Mouse (Mus musculus) testis, postnatal 10 days (tissue): Measurements from ENCODE around the gene Capn8.
"Not testable (repeated sequence)": the region's sequence is repeated elsewhere in the genome, so short reads cannot be mapped to it uniquely, and the experiment has no call there.

Source experiments
- DNase-seq: peaks from one replicate; pipeline ENCODE4 v3.0.0; 2021; ENCODE audit warnings: low spot score

The Capn8 gene

GRCm38 (mm10) chr1:182618200-182618947 lies 53.6 kb downstream of the Capn8 start:
- DNase-seq: no peak

- DNase-seq: no peak
Observed at GRCm38 (mm10) chr1:182620470-182620869, 55.7 kb downstream of the Capn8 start.

DNA sequence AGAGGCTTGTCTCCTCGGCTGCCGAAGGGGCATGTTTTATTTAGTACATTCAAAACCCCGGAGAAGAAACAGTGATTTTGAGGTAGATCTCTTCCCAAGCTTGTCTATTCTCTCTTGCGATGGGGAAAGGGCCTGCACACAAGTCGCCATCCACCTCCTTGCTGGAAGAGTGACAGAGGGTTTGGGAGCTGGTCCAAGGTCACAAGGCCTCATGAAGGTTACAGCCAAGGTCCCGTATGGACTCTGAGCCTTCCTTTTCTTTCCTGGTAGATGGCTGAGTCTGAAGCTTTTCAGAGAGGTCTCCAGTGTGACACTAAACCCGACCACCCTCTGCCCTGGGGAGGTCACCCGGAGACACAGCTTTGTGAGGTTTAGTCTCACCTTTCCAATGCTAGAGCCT lies 56.4 kb downstream of the Capn8 start:
- DNase-seq: no peak

DNA sequence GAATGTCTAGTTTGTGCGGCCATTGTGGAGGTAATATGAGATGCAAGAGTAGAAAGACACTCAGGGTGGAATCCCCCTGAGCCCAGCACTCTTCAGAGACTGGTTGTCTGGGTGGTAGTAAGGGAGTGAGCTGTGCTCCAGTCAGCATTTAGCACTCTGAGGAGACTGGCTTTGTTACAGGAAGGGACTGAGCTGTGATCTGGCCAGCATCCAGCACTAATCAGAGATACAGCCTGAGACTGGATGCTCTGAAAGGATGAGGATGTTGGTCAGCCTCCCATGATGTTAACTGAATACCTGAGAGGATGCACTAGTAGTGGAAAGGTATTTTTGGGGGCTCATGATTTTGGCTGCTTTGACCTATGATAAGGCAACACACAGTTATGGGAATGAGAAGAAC lies 61.4 kb downstream of the Capn8 start:
- DNase-seq: no peak

DNA sequence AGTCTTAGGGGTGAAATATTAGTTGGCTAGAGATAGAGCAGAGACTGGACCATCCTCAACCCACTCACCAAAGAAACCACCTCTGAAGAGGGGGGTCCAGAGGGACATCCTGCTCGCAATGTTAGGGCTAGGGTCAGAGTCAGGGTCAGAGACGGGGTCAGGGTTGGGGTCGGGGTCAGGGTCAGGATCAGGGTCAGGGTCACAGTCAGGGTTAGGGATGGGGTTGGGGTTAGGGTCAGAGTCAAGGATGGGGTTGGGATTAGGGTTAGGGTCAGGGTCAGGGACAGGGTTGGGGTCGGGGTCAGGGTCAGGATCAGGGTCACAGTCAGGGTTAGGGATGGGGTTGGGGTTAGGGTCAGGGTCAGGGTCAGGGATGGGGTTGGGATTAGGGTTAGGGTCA lies 64.4 kb downstream of the Capn8 start:
- DNase-seq: no peak

DNA sequence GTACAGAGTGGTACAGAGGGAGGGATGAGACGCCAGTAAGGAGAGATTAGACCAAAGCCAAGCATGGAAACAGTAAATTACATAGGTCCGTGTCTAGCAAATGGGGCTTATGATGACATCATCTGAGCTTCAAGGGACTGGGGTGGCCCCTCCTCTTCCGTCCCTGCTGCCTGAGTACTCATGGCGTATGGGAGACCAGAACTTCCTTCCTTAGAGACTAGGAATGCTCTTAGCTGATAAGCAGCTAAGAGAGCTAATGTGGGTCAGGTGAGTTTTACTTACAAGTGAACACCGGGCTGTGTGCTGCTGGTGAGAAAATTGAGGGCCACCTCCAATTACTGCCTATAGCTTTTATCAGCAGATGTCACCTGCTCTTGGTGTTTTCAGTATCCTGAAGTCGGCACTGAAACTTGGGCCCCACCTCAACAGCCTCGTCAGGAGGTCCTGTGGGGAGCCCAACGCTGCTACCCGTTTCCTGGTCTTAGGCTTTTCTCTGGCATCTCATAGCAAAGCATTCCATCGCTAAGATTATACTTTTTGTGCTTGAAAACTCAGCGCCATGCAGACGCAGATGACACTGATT lies 69.0 kb downstream of the Capn8 start:
- no peak for DNase-seq

- DNase-seq: no peak
Observed at GRCm38 (mm10) chr1:182639016-182639415, 74.2 kb downstream of the Capn8 start.

- DNase-seq: no peak
Observed at GRCm38 (mm10) chr1:182639456-182639855, 74.6 kb downstream of the Capn8 start.

- no peak for DNase-seq
Observed at GRCm38 (mm10) chr1:182640094-182640493, 75.3 kb downstream of the Capn8 start.

DNA sequence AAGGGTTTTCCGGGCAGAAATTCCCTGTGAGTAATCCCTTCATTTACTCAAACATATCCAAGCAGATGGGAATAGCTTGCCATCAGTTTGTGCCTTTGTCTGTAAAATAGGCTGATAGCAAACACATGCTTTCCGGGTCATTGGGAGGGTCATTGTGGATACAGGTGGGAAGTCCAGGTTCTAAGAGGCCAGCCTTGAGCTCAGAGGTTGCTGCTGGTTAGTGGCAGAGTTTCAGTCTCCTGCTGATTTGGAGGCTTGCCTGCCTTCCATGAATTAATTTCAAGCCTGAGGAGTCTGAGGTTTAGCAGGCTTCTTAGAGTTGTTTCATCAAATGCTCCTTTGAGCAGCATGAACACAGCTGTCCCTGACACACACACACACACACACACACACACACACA lies 78.0 kb downstream of the Capn8 start:
- no peak for DNase-seq

GRCm38 (mm10) chr1:182644418-182644817 lies 79.6 kb downstream of the Capn8 start:
- not testable (repeated sequence) for DNase-seq

GRCm38 (mm10) chr1:182645211-182645668 lies 80.4 kb downstream of the Capn8 start:
- DNase-seq: no peak

DNA sequence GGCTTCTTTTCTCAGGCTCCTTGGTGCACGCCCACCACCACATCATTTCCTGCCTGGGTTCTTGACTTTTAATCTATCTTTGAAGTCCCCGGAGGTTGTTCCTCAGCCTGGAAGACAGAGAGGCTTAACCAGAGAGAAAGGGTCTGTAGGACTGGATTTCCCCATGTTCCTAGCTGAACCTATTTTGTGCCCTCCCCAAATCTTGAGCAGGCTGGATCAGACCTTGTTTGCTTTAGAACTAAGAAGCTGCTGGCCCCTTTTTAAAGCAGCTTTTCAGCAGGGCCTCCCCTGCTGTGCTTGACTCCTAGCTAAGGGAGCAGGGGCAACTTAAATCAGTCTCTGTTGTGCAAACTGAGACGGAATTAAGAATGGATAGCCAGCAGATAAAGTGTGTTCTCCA lies 82.0 kb downstream of the Capn8 start:
- DNase-seq: no peak

DNA sequence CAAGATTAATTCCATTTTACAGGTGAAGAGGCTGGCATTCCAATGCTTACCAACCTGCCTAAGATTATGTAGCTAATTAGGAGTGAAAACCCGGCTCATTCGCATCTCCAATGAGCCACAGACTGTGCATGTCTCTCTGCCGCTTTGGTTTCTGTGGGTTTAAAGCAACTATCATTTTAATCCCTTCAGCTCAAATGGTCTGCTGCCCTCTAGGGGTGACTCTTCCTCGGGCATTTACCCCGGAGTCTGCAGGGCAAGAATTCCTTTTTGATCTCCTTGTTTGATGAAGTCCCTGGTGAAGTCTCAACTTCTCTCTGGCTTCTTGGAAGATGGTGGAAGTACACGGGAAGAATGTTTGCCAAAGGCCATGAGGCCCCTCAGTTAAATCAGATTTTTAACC lies 93.0 kb downstream of the Capn8 start:
- DNase-seq: peak; percentile 83

- DNase-seq: no peak
Observed at GRCm38 (mm10) chr1:182660365-182660764, 95.6 kb downstream of the Capn8 start.

DNA sequence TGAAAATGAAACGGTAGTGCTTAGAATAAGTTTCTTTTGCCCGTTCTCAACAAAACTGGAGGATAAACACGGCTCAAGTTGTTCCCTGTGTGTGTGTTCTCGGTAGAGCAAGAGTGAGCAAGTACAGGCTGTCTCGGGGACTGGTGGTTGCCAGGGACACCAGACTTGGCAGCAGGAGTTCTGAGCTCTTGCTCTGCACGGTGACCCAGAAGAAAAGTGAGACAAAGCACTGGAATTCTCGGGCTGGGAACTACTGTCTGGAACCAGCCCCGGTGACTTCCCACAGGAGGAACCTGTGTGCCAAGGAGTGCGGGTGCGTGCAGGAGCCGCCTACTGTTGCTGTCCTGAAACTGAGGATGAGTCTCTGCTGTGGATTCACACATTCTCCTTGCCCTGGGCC lies 98.9 kb downstream of the Capn8 start:
- peak; percentile 54 for DNase-seq

DNA sequence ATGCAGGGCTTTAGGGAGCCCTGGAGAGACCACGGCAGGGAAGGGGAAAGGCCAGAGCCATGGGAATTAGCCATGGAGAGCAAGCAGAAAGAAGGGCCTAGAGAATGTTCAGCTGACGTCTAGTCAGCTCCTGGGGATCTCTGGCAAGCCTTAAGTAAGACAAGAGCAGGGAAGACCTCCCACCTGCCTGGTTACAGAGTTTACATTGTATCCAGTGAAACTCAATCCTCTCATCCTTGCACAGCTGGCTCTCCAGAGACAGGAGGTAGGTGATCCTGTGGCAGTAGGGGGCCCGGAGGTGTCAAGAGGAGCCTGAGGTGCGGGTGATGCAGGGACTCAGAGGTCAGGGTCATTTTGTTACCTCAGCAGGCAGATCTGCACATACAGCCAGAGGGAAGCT lies 100.0 kb downstream of the Capn8 start:
- no peak for DNase-seq

GRCm38 (mm10) chr1:182667281-182667680 lies 102.5 kb downstream of the Capn8 start:
- no peak for DNase-seq

DNA sequence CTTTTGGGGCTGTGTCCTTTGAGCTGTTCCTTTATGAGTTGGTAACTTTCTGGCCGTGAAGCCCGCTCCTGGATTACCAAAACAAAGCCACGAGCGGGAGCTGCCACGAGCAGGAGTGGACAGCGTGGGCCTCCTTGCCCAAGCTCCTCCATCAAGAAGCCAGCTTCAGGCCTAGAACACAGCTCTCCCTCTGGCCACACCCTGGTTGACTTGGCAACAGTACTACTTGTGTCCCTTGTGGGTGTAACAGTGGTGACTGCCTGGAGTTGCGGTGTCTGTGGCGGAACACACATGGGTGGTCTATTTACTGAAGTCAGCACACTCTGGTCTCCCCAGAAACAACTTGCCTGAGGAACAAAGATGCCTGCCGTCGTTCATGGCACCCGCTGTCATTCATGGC lies 104.9 kb downstream of the Capn8 start:
- DNase-seq: no peak

DNA sequence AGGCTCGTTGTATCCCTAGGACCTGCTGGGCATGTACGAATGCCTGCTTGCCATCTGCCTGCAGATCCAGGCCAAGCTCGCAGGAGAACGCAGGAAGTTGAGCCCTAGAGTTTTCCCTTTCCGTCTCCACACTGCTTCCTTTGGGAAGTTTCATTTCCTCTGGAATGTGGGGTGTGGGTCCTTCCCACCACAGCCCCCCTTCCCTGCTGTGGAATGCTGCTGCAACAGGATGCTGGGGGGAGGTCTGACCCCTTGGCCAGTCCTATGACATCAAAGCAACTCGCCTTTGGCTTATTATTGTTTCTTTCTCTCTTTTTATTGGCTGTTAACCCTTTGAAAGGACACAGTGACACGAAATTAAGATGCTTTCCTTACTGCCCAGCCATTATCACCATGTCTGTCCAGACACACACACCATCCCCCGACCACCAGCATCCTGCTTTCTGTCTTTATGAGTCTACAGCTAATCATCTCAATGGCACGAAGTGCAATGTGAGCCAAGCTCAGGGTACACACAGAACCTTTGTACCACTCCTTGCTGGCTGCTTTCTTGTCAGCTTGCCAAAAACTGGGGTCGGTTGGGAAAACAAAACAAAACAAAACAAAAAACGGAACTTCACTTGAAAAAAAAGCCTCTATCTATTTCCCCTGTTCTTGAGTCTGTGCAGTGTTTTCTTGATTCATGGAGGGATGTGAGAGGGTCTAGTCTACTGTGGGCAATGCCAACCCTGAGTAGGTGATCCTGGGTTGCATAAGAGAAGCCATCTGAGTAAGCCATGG lies 105.9 kb downstream of the Capn8 start:
- DNase-seq: no peak

GRCm38 (mm10) chr1:182671343-182671624 lies 106.5 kb downstream of the Capn8 start:
- no peak for DNase-seq

- DNase-seq: no peak
Observed at GRCm38 (mm10) chr1:182675346-182675745, 110.5 kb downstream of the Capn8 start.

DNA sequence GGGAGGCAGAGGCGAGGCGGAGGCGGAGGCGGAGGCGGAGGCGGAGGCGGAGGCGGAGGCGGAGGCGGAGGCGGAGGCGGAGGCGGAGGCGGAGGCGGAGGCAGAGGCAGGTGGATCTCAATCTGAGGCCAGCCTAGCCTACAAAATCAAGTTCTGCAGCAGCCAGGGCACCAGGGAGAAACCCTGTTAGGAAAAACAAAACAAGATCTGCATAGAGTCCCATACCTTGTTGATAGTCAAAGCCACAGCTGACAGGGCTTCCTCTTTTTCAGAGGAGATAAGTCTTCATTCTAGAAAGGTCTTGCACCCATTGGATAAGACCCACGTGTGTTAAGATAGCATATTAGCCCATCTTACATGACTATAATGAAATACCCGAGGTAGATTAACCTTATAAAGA lies 113.3 kb downstream of the Capn8 start:
- no peak for DNase-seq
